Comparison of ENCODE assay signal across 10 mouse cellular contexts in the genomic region with DNA sequence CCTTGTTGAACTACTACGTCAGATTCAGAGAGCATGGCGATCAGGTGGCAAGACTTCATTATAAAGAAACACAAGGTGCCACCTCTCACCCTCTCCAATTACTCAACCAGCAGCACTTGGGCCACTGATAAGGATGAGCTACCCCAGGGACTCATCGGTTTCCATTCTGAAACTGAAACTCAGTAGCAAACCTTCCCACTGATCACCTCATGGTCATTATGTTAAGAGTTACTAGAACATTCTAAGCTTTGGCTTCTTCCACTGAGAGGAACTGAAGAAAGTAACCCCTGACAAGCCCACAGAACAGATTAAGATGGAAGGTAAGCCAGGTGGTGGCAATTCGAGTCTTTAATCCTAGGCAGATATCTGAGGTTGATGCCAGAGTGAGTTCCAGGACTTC. TPM values are rescaled to one million over a fixed set of nuclear protein-coding genes. Genes with fewer than 3 reads are reported as not detected.
DNase-seq lines count a peak whose midpoint lies in the region; ATAC-seq and TF ChIP-seq lines count a peak whose summit lies in the region.
"Had no signal": no experiment of that assay in that cellular context is flagged by ENCODE, and none has a peak within 500 bp of the region (broad histone marks: within the 10 kb centered on the region; RNA-seq: fewer than 3 reads in every experiment).

No protein-coding gene starts in this region.

- H3K27me3 ChIP-seq in kidney, embryonic 15.5 days = no peaks in the 10 kb centered on the region
- no peaks in the 10 kb centered on the region for H3K27me3 ChIP-seq in embryonic facial prominence, embryonic 13.5 days
- no peaks in the 10 kb centered on the region for H3K27me3 ChIP-seq in hindbrain, postnatal 0 days (ENCODE audit: insufficient read depth, low read length)
- H3K27me3 ChIP-seq in midbrain, embryonic 16.5 days (ENCODE audit: control insufficient read depth, insufficient read depth, low read depth, low read length) = no peaks in the 10 kb centered on the region

- H3K36me3 ChIP-seq in kidney, embryonic 15.5 days = no peaks in the 10 kb centered on the region
- H3K36me3 ChIP-seq in embryonic facial prominence, embryonic 13.5 days = no peaks in the 10 kb centered on the region
- H3K36me3 ChIP-seq in hindbrain, postnatal 0 days (ENCODE audit: insufficient read depth, low read length) = no peaks in the 10 kb centered on the region
- no peaks in the 10 kb centered on the region for H3K36me3 ChIP-seq in midbrain, embryonic 16.5 days (ENCODE audit: control insufficient read depth, insufficient read depth, low read length)

- no peaks in the 10 kb centered on the region for H3K9me3 ChIP-seq in kidney, embryonic 15.5 days (replicated peaks)
- no peaks in the 10 kb centered on the region for H3K9me3 ChIP-seq in embryonic facial prominence, embryonic 13.5 days
- H3K9me3 ChIP-seq in hindbrain, postnatal 0 days (ENCODE audit: low read length) = no peaks in the 10 kb centered on the region
- H3K9me3 ChIP-seq in midbrain, embryonic 16.5 days (replicated peaks; ENCODE audit: control insufficient read depth, low read length, poor library complexity, severe bottlenecking) = no peaks in the 10 kb centered on the region

- H3K4me3 ChIP-seq in kidney, embryonic 15.5 days (replicated peaks) = peak overlapping the region; percentile 72; the same call in 1 of the 2 replicates
- H3K4me3 ChIP-seq in embryonic facial prominence, embryonic 13.5 days = peak overlapping the region; percentile 91; the same call in 1 of the 2 replicates
- 0 out of 2 replicates have a peak overlapping the region, but pooled peaks have one; percentile 92 for H3K4me3 ChIP-seq in hindbrain, postnatal 0 days (ENCODE audit: low read length)
- H3K4me3 ChIP-seq in midbrain, embryonic 16.5 days (ENCODE audit: low read depth, low read length) = no peak overlapping the region

- DNase-seq in kidney, adult 18-20 months = no peak
- DNase-seq in hindbrain, postnatal 0 days (ENCODE audit: low spot score) = no peak
- DNase-seq in layer of hippocampus, postnatal 25 days (ENCODE audit: extremely low spot score in 1 of 2, low spot score in 1 of 2) = no peak
- no peak for DNase-seq in embryo, embryonic 11 days
- DNase-seq: cerebellum, adult 8-10 months had no signal

- H3K9ac ChIP-seq in kidney, embryonic 15.5 days = no peak overlapping the region
- H3K9ac ChIP-seq in embryonic facial prominence, embryonic 13.5 days = peak overlapping the region; percentile 91; the same call in 1 of the 2 replicates
- H3K9ac ChIP-seq in hindbrain, postnatal 0 days (replicated peaks; ENCODE audit: low read length) = no peak overlapping the region
- H3K9ac ChIP-seq in midbrain, embryonic 16.5 days (ENCODE audit: low read depth, low read length) = no peak overlapping the region

- ATAC-seq in kidney, embryonic 15.5 days (replicated peaks; ENCODE audit: low FRiP score) = no peak
- ATAC-seq in embryonic facial prominence, embryonic 13.5 days (ENCODE audit: insufficient number of reproducible peaks, insufficient read depth, low FRiP score, low TSS enrichment, low read depth) = no peak
- no peak for ATAC-seq in hindbrain, postnatal 0 days
- ATAC-seq in midbrain, embryonic 16.5 days = no peak
- no peak for ATAC-seq in cerebellum, adult (ENCODE audit: insufficient number of reproducible peaks, low FRiP score, low TSS enrichment)

- 92% methylated on average over 4 of the region's 4 CpGs for WGBS in kidney, embryonic 15.5 days
- WGBS in embryonic facial prominence, embryonic 13.5 days = 91% methylated on average over 4 of the region's 4 CpGs
- WGBS in hindbrain, postnatal 0 days = 91% methylated on average over 4 of the region's 4 CpGs
- 96% methylated on average over 4 of the region's 4 CpGs for WGBS in midbrain, embryonic 16.5 days

- peaks cover 23% of the 10 kb centered on the region for H3K4me1 ChIP-seq in kidney, embryonic 15.5 days
- H3K4me1 ChIP-seq in embryonic facial prominence, embryonic 13.5 days = peaks cover 16% of the 10 kb centered on the region
- peaks cover 12% of the 10 kb centered on the region; the same call in 1 of the 2 replicates for H3K4me1 ChIP-seq in hindbrain, postnatal 0 days (ENCODE audit: insufficient read depth, low read length)
- peaks cover 23% of the 10 kb centered on the region for H3K4me1 ChIP-seq in midbrain, embryonic 16.5 days (ENCODE audit: control insufficient read depth, insufficient read depth, low read length)

- no peak overlapping the region for H3K27ac ChIP-seq in kidney, embryonic 15.5 days
- H3K27ac ChIP-seq in embryonic facial prominence, embryonic 13.5 days = no peak overlapping the region
- H3K27ac ChIP-seq in hindbrain, postnatal 0 days = no peak overlapping the region
- no peak overlapping the region for H3K27ac ChIP-seq in midbrain, embryonic 16.5 days (ENCODE audit: low read length)

- H3K4me2 ChIP-seq in kidney, embryonic 15.5 days = peak overlapping the region; percentile 82
- H3K4me2 ChIP-seq in embryonic facial prominence, embryonic 13.5 days = peak overlapping the region; percentile 71
- H3K4me2 ChIP-seq in hindbrain, postnatal 0 days (ENCODE audit: low read depth, low read length) = peak overlapping the region; percentile 91
- peak overlapping the region; percentile 93 for H3K4me2 ChIP-seq in midbrain, embryonic 16.5 days (ENCODE audit: low read length)

- no peak for TF ChIP-seq CTCF in hindbrain, postnatal 0 days (IDR thresholded peaks at IDR 0.05; ENCODE audit: low read depth)

RNA-seq across cellular contexts. Expression of a gene that starts 1.4 kb away (rescaled TPM):
- polyA plus RNA-seq in kidney, embryonic 15.5 days (2015; fragmentation: Nextera tagmentation; extraction: Ambion mirVana) = 0.40 and 0.59 TPM in 2 replicates
- 0.18 and 0.38 TPM in 2 replicates for polyA plus RNA-seq in embryonic facial prominence, embryonic 13.5 days (2015; fragmentation: Nextera tagmentation; extraction: Ambion mirVana)
- total RNA-seq in hindbrain, postnatal 0 days (2014; rRNA removed) = 0.18 TPM in 1 of 2 replicates, not detected in the other
- polyA plus RNA-seq in hindbrain, postnatal 0 days (2015; fragmentation: Nextera tagmentation; extraction: Ambion mirVana) = 0.54 and 0.58 TPM in 2 replicates
- polyA plus RNA-seq in midbrain, embryonic 16.5 days (2015; fragmentation: Nextera tagmentation; extraction: Ambion mirVana) = 0.51 and 0.63 TPM in 2 replicates
- total RNA-seq in layer of hippocampus, postnatal 25 days (2021) = under 1 TPM; 0.17 to 0.31 TPM

RNA-seq across cellular contexts. Expression of a gene that starts 1.8 kb away (rescaled TPM):
- polyA plus RNA-seq in kidney, embryonic 15.5 days (2015; fragmentation: Nextera tagmentation; extraction: Ambion mirVana) = 36.8 and 37.7 TPM in 2 replicates
- polyA plus RNA-seq in embryonic facial prominence, embryonic 13.5 days (2015; fragmentation: Nextera tagmentation; extraction: Ambion mirVana) = 42.6 and 44.4 TPM in 2 replicates
- total RNA-seq in hindbrain, postnatal 0 days (2014; rRNA removed) = 57.3 and 66.7 TPM in 2 replicates
- 63.0 and 63.6 TPM in 2 replicates for polyA plus RNA-seq in hindbrain, postnatal 0 days (2015; fragmentation: Nextera tagmentation; extraction: Ambion mirVana)
- 80.2 TPM in 2 replicates for polyA plus RNA-seq in midbrain, embryonic 16.5 days (2015; fragmentation: Nextera tagmentation; extraction: Ambion mirVana)
- 100 to 1,000 TPM; 111 to 113 TPM for total RNA-seq in layer of hippocampus, postnatal 25 days (2021)

RNA-seq across cellular contexts. Expression of a gene that starts 31.5 kb away (rescaled TPM):
- 0.06 TPM in 1 of 2 replicates, not detected in the other for polyA plus RNA-seq in kidney, embryonic 15.5 days (2015; fragmentation: Nextera tagmentation; extraction: Ambion mirVana)
- polyA plus RNA-seq in embryonic facial prominence, embryonic 13.5 days (2015; fragmentation: Nextera tagmentation; extraction: Ambion mirVana) = 0.04 and 0.48 TPM in 2 replicates
- total RNA-seq in hindbrain, postnatal 0 days (2014; rRNA removed) = 0.05 and 0.07 TPM in 2 replicates
- polyA plus RNA-seq in hindbrain, postnatal 0 days (2015; fragmentation: Nextera tagmentation; extraction: Ambion mirVana) = 0.04 and 0.08 TPM in 2 replicates
- polyA plus RNA-seq in midbrain, embryonic 16.5 days (2015; fragmentation: Nextera tagmentation; extraction: Ambion mirVana) = 0.08 and 0.14 TPM in 2 replicates
- under 1 TPM; 0.15 to 0.26 TPM for total RNA-seq in layer of hippocampus, postnatal 25 days (2021)
- total RNA-seq: heart, postnatal 25 days had no signal
